Mouse (Mus musculus): Measurements from ENCODE around the gene Rassf3.

Rassf3 gene

DNA sequence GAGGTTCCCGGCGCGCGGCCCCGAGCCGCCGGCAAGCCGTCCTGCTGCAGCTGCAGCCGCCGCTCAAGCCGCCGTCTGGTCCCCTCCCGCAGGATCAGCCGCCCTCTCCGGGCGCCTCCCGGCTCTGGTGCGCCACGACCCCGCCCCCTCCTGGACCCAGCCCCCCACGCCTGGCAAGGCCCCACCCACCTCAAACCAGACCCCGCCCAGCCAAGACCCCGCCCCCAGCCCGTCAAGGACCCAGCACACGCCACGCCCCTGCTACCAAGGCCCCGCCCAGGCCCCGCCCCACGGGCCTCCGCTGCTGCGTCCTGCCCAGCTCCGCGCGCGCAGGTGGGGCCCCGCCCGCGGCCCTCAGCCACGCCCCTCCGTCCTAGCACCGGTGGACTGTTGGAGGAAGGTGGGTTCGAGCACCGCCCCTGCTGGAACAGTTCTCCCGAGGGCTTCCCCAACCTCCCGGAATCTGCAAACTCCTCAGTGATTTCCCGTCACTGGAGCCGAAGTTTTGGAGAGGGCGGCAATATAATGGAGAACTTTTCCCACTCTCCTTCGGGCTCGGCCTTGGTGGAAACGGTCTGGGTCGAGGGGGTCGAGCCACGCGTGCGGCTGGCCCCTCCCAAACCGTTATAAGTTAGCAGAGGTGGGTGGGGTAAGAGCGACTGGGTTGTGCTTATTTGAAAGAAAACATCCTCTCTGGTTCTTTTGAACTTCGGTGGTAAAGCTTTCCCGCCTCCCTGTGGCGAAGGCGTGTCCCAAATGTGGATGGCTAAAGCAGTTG, at the start of gene Rassf3:
Gene Rassf3 (minus strand): TSS at position 158 of the 778 bp plus-strand sequence.
- peak; percentile 99 for DNase-seq

- DNase-seq = no peak
These were observed 44.9 kb upstream of the Rassf3 start for GRCm38 (mm10) chr10:121520923-121521585.

DNA sequence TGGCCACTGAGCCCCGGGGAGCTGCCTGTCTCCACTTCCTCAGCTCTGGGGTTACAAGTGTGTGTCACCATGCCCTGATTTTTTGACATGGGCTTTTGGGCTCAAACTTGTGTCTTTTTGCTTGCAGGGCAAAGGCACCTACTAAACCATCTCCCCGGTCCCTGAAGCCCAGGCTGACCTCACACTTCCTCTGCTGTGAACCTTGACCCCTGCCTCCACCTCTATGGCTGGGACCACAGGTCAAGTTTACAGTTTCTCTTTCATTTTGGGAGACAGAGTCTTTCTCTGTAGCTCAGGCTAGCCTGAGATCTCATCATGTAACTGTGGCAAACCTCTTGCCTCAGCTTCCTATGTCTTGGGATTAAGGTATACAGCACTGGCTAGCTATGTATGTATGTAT, 43.6 kb upstream of the Rassf3 start:
- no peak for DNase-seq

- peak; percentile 96 for DNase-seq
These were observed 40.0 kb upstream of the Rassf3 start for GRCm38 (mm10) chr10:121516008-121516600.

- peak; percentile 93 for DNase-seq
These were observed 33.9 kb upstream of the Rassf3 start for GRCm38 (mm10) chr10:121509751-121510643.

- no peak for DNase-seq
These were observed 31.8 kb upstream of the Rassf3 start for GRCm38 (mm10) chr10:121507755-121508544.

- peak; percentile 95 for DNase-seq
These were observed 30.8 kb upstream of the Rassf3 start for GRCm38 (mm10) chr10:121506731-121507583.

GRCm38 (mm10) chr10:121505929-121506328, 29.8 kb upstream of the Rassf3 start:
- DNase-seq = no peak

DNA sequence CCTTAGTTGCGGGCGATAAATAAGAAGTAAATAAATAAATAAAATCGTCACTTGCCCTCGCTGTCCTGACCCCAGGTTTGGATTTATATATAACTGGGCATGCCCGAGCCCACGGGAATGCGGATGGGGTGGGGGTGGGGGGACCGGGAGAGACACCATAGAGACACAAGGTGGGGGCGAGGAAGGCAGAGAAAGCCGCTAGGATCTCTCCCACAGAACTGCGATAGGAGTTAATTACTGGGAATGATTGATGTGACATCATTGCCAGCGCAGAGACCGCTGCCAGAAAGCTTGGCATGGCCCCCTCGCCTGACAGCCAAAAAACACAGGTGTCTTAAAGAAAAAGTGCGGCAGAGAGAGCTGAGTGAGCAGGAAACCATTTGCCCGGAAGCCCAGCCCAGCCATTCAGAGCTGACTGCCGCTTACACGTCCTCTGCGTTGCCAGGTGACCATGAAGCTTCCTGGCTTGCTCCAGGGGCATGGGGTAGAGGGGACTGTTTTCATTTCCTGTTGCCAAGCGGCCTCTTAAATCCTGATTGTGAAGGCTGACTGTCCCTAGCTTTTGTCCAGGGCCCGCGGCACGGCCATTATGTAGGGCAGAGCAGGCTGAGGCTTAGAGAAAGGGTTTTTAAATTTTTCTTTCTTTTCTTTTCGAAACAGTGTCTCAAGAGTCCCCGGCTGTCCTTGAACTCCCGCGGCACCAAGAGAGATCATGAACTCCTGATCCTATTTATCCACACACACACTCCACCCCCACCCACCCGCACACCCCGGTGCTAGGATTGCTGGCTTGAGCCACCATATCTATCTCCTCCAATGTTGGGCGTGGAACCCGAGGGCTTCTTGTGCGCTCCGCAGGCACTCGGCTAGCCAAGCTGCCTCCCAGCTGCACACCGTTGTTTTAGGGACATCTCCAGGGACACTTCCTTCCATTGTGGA, 29.1 kb upstream of the Rassf3 start:
- DNase-seq = peak; percentile 99

DNA sequence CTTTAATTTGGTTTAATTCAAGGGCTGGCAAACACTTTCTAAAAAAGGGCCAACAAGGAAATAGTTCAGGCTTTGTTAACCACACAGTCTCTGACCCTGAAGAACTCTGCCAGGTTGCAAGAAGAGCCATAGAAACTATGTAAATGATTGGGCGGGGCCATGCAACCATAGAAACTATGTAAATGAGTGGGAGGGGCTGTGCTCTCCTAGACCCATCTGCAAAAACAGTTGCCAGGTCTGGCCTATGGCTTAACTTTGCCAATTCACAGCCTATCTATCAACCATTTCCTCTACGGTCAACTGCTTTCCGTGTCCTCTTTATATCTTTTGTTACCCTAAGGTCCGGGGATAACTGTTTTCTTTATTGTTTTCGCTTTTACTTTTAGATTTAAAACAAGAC, 25.0 kb upstream of the Rassf3 start:
- DNase-seq = no peak

- peak; percentile 94 for DNase-seq
These were observed 23.9 kb upstream of the Rassf3 start for GRCm38 (mm10) chr10:121500034-121500433.

GRCm38 (mm10) chr10:121499063-121499462, 22.9 kb upstream of the Rassf3 start:
- DNase-seq = no peak

DNA sequence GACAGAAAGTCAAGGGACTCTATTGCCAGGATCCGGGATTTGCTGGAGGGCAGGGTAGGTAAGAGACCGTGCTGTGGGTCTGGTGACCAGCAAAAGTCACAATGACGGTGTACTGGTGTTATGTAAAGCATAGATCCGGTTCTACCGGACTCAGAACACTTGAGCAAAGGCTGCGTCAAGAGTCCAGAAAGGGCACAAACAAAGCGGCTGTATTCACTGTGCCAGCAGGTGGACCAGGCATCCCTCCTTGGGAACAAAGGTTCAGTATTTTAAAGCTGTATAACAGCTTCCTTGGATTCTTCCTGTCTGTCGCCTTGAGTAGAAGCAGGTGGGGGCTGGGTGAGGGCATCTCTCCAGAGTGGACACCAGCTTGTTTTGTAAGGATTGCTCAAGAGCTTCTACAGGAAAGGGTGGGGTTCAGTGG, 22.3 kb upstream of the Rassf3 start:
- DNase-seq = peak; percentile 97

- DNase-seq = peak; percentile 92
These were observed 21.8 kb upstream of the Rassf3 start for GRCm38 (mm10) chr10:121497968-121498367.

DNA sequence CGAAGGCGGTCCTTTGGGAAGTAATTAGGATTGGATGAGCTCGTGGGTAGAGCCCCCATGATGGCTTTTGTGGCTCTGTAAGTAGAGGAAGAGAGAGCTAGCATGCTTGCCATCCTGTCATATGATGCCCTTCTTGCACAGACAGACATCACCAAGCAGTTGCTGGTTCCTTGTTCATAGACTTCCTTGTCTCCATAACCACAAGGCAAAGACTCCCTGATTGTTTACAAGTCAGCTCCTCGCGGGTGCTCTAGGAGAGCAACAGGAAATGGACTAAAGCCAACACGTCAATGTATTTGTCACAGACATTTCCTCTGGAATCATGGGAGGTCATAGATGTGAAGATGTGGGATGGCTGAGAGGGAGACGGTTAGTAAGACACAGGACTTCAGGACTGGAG, 20.5 kb upstream of the Rassf3 start:
- DNase-seq = peak; percentile 95

DNA sequence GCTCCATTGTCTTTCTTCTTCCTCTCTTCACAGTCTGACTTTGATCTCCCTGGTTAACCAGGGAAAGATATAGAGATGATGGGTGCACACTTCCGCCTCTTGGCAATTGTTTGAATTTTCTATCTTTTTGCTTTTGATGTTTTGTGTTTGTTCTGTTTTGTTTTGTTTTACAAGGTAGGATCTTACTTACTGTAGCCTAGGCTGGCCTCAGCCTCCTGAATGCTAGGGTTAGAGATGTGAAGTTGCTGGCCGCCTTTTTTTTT, 17.9 kb upstream of the Rassf3 start:
- DNase-seq = no peak

DNA sequence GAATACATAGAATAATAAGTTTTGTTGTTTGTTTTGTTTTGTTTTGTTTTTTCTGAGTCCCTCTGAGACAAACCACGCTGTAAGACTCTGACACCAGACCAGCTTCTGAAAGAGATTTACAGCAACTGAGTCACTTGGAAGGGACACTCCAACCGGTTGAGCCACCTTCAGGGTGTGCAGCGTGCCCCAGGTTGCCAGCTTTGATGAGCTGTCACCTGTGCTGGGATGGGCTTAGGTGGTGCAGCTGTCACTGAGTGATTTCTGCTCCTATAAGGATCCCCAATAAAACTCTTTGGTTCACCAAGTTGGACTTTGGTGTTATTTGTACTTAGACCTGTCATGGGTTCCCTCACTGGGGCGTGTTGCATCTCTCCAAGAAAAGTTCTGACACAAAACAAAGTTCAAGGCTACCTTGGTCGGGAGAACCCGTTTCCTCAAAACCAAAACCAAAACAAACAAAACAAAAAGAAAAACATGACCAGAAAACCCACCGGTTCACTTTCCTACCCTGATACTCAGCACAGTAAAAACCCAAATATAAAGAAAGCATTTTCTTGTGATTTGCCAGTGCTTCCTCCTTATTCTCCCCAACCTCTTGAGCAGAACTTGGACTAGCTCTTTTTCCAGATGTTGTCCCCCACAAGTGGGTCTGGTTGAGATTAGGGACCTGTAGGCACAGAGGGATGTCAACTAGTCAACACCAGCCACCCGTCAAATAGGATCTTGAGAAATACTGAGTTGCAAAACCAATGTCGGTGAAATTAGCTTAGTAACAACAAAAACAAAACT, 17.4 kb upstream of the Rassf3 start:
- no peak for DNase-seq

- DNase-seq = no peak
These were observed 16.6 kb upstream of the Rassf3 start for GRCm38 (mm10) chr10:121492608-121493315.

DNA sequence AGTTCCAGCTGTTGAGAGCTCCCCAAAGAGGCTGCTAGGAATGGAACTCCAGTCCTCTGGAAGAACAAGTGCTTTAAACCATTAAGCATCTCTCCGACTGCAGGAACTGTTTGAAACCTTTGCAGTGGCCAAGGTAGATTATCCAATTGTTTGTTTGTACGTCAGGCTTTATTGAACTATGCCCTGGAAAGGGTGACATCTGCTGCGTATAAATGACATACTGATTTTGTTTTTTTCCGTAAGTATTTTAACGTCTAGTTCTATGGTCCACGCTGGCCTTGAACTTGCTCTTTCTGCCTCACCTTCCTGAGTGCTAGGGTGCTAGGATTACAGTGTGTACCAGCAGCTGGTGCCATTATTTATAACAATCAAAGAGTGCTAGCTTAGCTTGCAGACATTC, 13.8 kb upstream of the Rassf3 start:
- DNase-seq = no peak
